Mouse (Mus musculus): ENCODE results near the gene Gas2l1. TPM values are rescaled to one million over a fixed set of nuclear protein-coding genes. Genes with fewer than 3 reads are reported as not detected.

The Gas2l1 gene
- total RNA-seq, 1 experiment from 2014 or later: 34.5 TPM

- no peak for DNase-seq
Measured at GRCm38 (mm10) chr11:5042645-5043381, 22.3 kb downstream of the Gas2l1 start.

GRCm38 (mm10) chr11:5041144-5041780 is 23.9 kb downstream of the Gas2l1 start:
- no peak for DNase-seq

GRCm38 (mm10) chr11:5040585-5040984 is 24.5 kb downstream of the Gas2l1 start:
- DNase-seq: no peak

GRCm38 (mm10) chr11:5037146-5037854 is 27.8 kb downstream of the Gas2l1 start:
- DNase-seq: peak; percentile 87

DNA sequence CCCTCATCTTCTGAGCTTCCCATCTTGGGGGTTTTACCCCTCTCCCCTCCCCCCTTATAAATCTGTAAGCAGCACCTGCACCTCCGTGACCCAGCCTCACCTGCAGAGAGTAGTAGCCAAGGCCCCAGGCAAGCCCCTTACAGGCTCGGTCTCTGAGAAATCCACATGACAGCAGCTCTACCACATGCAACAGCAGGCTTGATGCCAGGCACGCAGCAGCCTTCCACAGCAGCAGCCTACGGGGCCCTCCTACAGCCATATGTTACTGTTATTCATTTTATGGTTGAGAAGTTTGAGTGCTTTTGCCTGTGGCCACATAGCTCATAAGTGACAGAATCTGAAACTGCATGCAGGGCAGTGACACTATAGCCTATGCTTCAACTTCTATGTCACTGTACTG is 29.7 kb downstream of the Gas2l1 start:
- DNase-seq: no peak

GRCm38 (mm10) chr11:5033136-5033535 is 32.0 kb downstream of the Gas2l1 start:
- DNase-seq: peak; percentile 82

- no peak for DNase-seq
Measured at GRCm38 (mm10) chr11:5032706-5033105, 32.4 kb downstream of the Gas2l1 start.

GRCm38 (mm10) chr11:5028228-5028627 is 36.9 kb downstream of the Gas2l1 start:
- no peak for DNase-seq

- DNase-seq: no peak
Measured at GRCm38 (mm10) chr11:5025108-5025507, 40.0 kb downstream of the Gas2l1 start.

GRCm38 (mm10) chr11:5017506-5017905 is 47.6 kb downstream of the Gas2l1 start:
- peak; percentile 51 for DNase-seq

- no peak for DNase-seq
Measured at GRCm38 (mm10) chr11:5016286-5016685, 48.8 kb downstream of the Gas2l1 start.

GRCm38 (mm10) chr11:5015720-5016119 is 49.4 kb downstream of the Gas2l1 start:
- peak; percentile 87 for DNase-seq

- DNase-seq: no peak
Measured at GRCm38 (mm10) chr11:5012213-5012715, 52.9 kb downstream of the Gas2l1 start.

GRCm38 (mm10) chr11:5011480-5011879 is 53.6 kb downstream of the Gas2l1 start:
- no peak for DNase-seq

- DNase-seq: no peak
Measured at GRCm38 (mm10) chr11:5010205-5010604, 54.9 kb downstream of the Gas2l1 start.

GRCm38 (mm10) chr11:5009354-5010074 is 55.6 kb downstream of the Gas2l1 start:
- no peak for DNase-seq

- DNase-seq: no peak
Measured at GRCm38 (mm10) chr11:5008867-5009266, 56.3 kb downstream of the Gas2l1 start.

DNA sequence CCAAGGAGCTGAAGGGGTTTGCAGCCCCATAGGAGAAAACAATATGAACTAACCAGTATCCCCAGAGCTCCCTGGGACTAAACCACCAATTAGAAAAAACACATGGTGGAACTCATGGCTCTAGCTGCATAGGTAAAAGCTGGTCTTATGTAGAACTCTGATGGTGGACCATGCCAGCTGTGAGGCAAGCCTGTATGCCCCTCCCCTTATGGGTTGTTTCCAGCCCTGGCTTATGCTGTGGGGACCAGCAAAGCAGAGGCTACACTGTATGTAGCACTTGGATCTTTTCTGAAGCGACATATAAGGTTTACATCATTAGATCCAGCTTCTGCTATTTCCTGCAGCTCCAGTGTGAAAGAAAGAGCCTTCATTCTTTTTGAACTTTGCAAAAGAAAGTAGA is 57.9 kb downstream of the Gas2l1 start:
- DNase-seq: peak; percentile 34

DNA sequence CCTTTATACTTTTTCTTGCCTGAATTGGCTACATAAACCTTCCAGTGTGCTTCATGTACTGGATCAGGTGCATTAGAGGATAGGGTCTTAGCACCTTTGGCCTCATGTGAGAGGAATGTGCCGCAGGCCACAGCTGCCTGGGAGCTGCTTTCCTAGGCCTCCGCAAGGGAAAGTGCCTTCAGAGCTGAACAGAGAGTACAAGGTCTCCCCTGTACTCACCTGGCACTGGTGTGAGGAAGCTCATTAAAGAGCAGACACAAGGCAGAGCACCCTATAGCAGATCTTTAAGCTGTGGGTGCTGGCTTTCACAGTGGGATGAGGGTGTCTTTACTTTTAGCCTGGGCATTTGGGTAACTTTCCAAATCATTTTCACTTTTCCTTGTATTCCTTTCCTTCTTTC is 59.6 kb downstream of the Gas2l1 start:
- DNase-seq: no peak
